ENCODE assay signal across 9 mouse cellular contexts in the genomic region with DNA sequence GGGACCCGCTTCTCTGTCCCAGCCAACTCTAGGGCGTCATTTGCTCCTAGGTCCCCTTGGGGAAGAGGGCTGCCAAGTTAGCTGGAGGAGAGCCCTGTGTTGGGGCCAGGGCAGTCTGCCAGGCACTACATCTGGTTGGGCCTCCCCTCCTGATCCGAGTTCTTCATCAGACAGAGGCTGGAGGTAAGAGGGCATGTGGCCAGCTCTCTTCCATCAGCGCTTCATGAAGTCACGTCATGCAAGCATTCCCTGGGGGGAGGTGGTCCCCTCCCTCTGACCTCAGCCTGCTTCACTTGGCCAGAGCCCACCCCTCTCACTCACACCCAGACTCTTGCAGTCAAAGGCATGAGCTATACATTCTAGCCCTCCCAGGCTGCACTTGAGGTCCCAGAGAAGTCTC. TPM values are rescaled to one million over a fixed set of nuclear protein-coding genes. Genes with fewer than 3 reads are reported as not detected.
A peak's percentile ranks its signal among the peaks of the same experiment; 100 is the strongest.
DNase-seq lines count a peak whose midpoint lies in the region; ATAC-seq lines count a peak whose summit lies in the region.
"Had no signal": no experiment of that assay in that cellular context is flagged by ENCODE, and none has a peak within 500 bp of the region (broad histone marks: within the 10 kb centered on the region; RNA-seq: fewer than 3 reads in every experiment).

No protein-coding gene starts in this region.

- H3K9ac ChIP-seq in hindbrain, embryonic 14.5 days = no peak overlapping the region
- H3K9ac ChIP-seq in hindbrain, embryonic 11.5 days (ENCODE audit: low read depth, low read length) = no peak overlapping the region
- no peak overlapping the region for H3K9ac ChIP-seq in stomach, embryonic 15.5 days
- H3K9ac ChIP-seq: liver, embryonic 14.5 days had no signal

- no peaks in the 10 kb centered on the region for H3K36me3 ChIP-seq in hindbrain, embryonic 14.5 days (replicated peaks; ENCODE audit: control insufficient read depth, insufficient read depth)
- no peaks in the 10 kb centered on the region for H3K36me3 ChIP-seq in hindbrain, embryonic 11.5 days (ENCODE audit: control insufficient read depth, insufficient read depth, low read length)
- no peaks in the 10 kb centered on the region for H3K36me3 ChIP-seq in stomach, embryonic 15.5 days

- no peak overlapping the region for H3K4me2 ChIP-seq in hindbrain, embryonic 14.5 days (replicated peaks)
- H3K4me2 ChIP-seq in hindbrain, embryonic 11.5 days (replicated peaks; ENCODE audit: low read depth, low read length) = no peak overlapping the region
- H3K4me2 ChIP-seq in stomach, embryonic 15.5 days = no peak overlapping the region

- peak; percentile 66 for DNase-seq in hindbrain, embryonic 14.5 days (ENCODE audit: low spot score)
- no peak for DNase-seq in hindbrain, embryonic 11.5 days (ENCODE audit: low spot score)
- peak; percentile 99 for DNase-seq in NIH3T3 (ENCODE audit: low read depth)
- peak; percentile 80 to 86 for DNase-seq in gastrocnemius, postnatal 4 days (ENCODE audit: low spot score in 2 of 2)
- DNase-seq in kidney, postnatal 10 days = peak; percentile 76
- no peak for DNase-seq in frontal cortex, postnatal 14 days (ENCODE audit: low spot score in 2 of 2)
- no peak for DNase-seq in cerebellum, postnatal 36 days

- no peak overlapping the region for H3K4me3 ChIP-seq in hindbrain, embryonic 14.5 days (replicated peaks; ENCODE audit: low read length)
- no peak overlapping the region for H3K4me3 ChIP-seq in hindbrain, embryonic 11.5 days (ENCODE audit: low read depth, low read length)
- no peak overlapping the region for H3K4me3 ChIP-seq in stomach, embryonic 15.5 days (replicated peaks)

- whole genome bisulfite sequencing in hindbrain, embryonic 14.5 days = 48% methylated on average over 5 of the region's 5 CpGs
- WGBS in hindbrain, embryonic 11.5 days = 67% methylated on average over 5 of the region's 5 CpGs
- WGBS in stomach, embryonic 15.5 days = 41% methylated on average over 5 of the region's 5 CpGs

- H3K9me3 ChIP-seq in hindbrain, embryonic 14.5 days (ENCODE audit: control insufficient read depth, low read length) = no peaks in the 10 kb centered on the region
- no peaks in the 10 kb centered on the region for H3K9me3 ChIP-seq in hindbrain, embryonic 11.5 days (ENCODE audit: control insufficient read depth, low read length)
- no peaks in the 10 kb centered on the region for H3K9me3 ChIP-seq in stomach, embryonic 15.5 days

- ATAC-seq in hindbrain, embryonic 14.5 days (ENCODE audit: low FRiP score) = peak; percentile 72; the same call in 1 of the 2 replicates
- ATAC-seq in hindbrain, embryonic 11.5 days (ENCODE audit: low FRiP score) = no peak
- ATAC-seq in stomach, embryonic 15.5 days (ENCODE audit: insufficient read depth, low FRiP score, low read depth) = peak; percentile 61

- H3K27ac ChIP-seq in hindbrain, embryonic 14.5 days = no peak overlapping the region
- H3K27ac ChIP-seq in hindbrain, embryonic 11.5 days (ENCODE audit: low read depth, low read length) = no peak overlapping the region
- peak overlapping the region; percentile 71 for H3K27ac ChIP-seq in stomach, embryonic 15.5 days
- H3K27ac ChIP-seq: liver, embryonic 14.5 days had no signal

- H3K27me3 ChIP-seq in hindbrain, embryonic 14.5 days (ENCODE audit: control insufficient read depth, insufficient read depth, low read length) = no peaks in the 10 kb centered on the region
- no peaks in the 10 kb centered on the region for H3K27me3 ChIP-seq in hindbrain, embryonic 11.5 days (ENCODE audit: control insufficient read depth, insufficient read depth, low read length)
- no peaks in the 10 kb centered on the region for H3K27me3 ChIP-seq in stomach, embryonic 15.5 days (replicated peaks)

- H3K4me1 ChIP-seq in hindbrain, embryonic 14.5 days (replicated peaks; ENCODE audit: control insufficient read depth, insufficient read depth, low read length) = peaks cover 12% of the 10 kb centered on the region
- no peaks in the 10 kb centered on the region; the same call in 1 of the 2 replicates for H3K4me1 ChIP-seq in hindbrain, embryonic 11.5 days (replicated peaks; ENCODE audit: control insufficient read depth, insufficient read depth, low read length)
- H3K4me1 ChIP-seq in stomach, embryonic 15.5 days = peaks cover 45% of the 10 kb centered on the region

RNA-seq across cellular contexts. Expression of a gene that starts 25.8 kb away (rescaled TPM):
- 2.8 and 3.0 TPM in 2 replicates for polyA plus RNA-seq in hindbrain, embryonic 14.5 days (2014; fragmentation: Nextera tagmentation; extraction: Ambion mirVana)
- polyA plus RNA-seq in hindbrain, embryonic 11.5 days (2014; fragmentation: Nextera tagmentation; extraction: Ambion mirVana) = 5.5 and 6.9 TPM in 2 replicates
- total RNA-seq in gastrocnemius, postnatal 4 days (2021) = 100 to 1,000 TPM; 124 to 134 TPM
- 6.8 and 6.9 TPM in 2 replicates for polyA plus RNA-seq in stomach, embryonic 15.5 days (2015; fragmentation: Nextera tagmentation; extraction: Ambion mirVana)

Comparison
In these comparisons a context has a peak if more than half of its experiments do, and no peak if none do; other contexts are left out.
1. DNase-seq: peak in hindbrain, embryonic 14.5 days (single experiment), NIH3T3 (single experiment), gastrocnemius, postnatal 4 days (2 of 2) and kidney, postnatal 10 days (single experiment); none in hindbrain, embryonic 11.5 days (single experiment), frontal cortex, postnatal 14 days (0 of 2) and cerebellum, postnatal 36 days (0 of 2).